Mouse (Mus musculus): ENCODE results near the gene Ccdc82. TPM values are rescaled to one million over a fixed set of nuclear protein-coding genes. Genes with fewer than 3 reads are reported as not detected.

The Ccdc82 gene
- polyA plus RNA-seq, 1 experiment = 33.4 TPM

- Histone ChIP-seq H3K27me3 (ENCODE audit: control insufficient read depth, insufficient read depth, low read length) (no peaks in the 10 kb centered on the region), H3K4me1 (ENCODE audit: control insufficient read depth, insufficient read depth, low read length) (no peaks in the 10 kb centered on the region), H3K4me3 (replicated peaks; ENCODE audit: insufficient read depth, low read depth, low read length) (no peak overlapping the region), H3K27ac (ENCODE audit: insufficient read depth, low read length) (no peak overlapping the region)
- WGBS = 22% methylated on average over 5 of the region's 5 CpGs
- peak in 1 of 2 experiments; percentile 28 for DNase-seq
- TF ChIP-seq CTCF (IDR thresholded peaks at IDR 0.05; ENCODE audit: borderline replicate concordance, insufficient read depth, low read depth, low read length) (peak; percentile 66), POLR2A (IDR thresholded peaks at IDR 0.05; ENCODE audit: borderline replicate concordance, insufficient read depth, low read length) (no peak)
These were observed 15.1 kb upstream of the Ccdc82 start for GRCm38 (mm10) chr9:13231545-13232216.

GRCm38 (mm10) chr9:13242321-13242720 lies 4.4 kb upstream of the Ccdc82 start:
- TF ChIP-seq POLR2A (IDR thresholded peaks at IDR 0.05; ENCODE audit: borderline replicate concordance, insufficient read depth, low read length) (no peak), CTCF (IDR thresholded peaks at IDR 0.05; ENCODE audit: borderline replicate concordance, insufficient read depth, low read depth, low read length) (no peak)
- no peaks in the 10 kb centered on the region for H3K4me1 ChIP-seq (ENCODE audit: control insufficient read depth, insufficient read depth, low read length)
- peak in 1 of 2 experiments; percentile 48 for DNase-seq
- no peaks in the 10 kb centered on the region for H3K27me3 ChIP-seq (ENCODE audit: control insufficient read depth, insufficient read depth, low read length)
- H3K27ac ChIP-seq (ENCODE audit: insufficient read depth, low read length) = no peak overlapping the region
- no peak overlapping the region for H3K4me3 ChIP-seq (replicated peaks; ENCODE audit: insufficient read depth, low read depth, low read length)

DNA sequence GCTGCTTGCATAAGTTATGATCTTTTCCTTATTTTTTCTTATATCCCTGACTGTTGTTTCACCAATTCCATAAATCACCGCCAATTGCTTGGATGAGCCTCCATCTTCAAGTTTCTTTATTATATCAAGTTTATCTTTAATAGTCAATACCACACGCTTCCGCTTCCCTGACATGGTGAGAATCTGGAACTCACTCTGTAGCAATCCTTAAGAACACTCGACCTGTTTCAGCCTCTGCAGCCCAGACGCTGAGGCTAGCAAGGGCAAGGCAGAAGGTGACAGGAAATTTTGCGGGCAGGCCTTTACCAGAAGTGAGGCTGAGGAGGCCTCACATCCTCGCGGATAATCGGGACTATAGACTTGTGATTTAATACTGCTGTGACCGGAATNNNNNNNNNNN lies 1.3 kb upstream of the Ccdc82 start, which contains the start of gene Jrkl:
Gene Jrkl, minus strand, starts transcription at position 349 of the 400 bp plus-strand sequence.
- Histone ChIP-seq H3K27me3 (ENCODE audit: control insufficient read depth, insufficient read depth, low read length) (no peaks in the 10 kb centered on the region), H3K27ac (ENCODE audit: insufficient read depth, low read length) (peak within 1 kb of the TSS; percentile 41; the same call in 1 of the 2 replicates), H3K4me3 (replicated peaks; ENCODE audit: insufficient read depth, low read depth, low read length) (peak within 1 kb of the TSS; percentile 100), H3K4me1 (ENCODE audit: control insufficient read depth, insufficient read depth, low read length) (no peaks in the 10 kb centered on the region)
- TF ChIP-seq POLR2A (IDR thresholded peaks at IDR 0.05; ENCODE audit: borderline replicate concordance, insufficient read depth, low read length) = no peak
- TF ChIP-seq CTCF (IDR thresholded peaks at IDR 0.05; ENCODE audit: borderline replicate concordance, insufficient read depth, low read depth, low read length) = no peak
- DNase-seq = peak; percentile 49 to 54
- WGBS = 1% methylated on average over 10 of the region's 10 CpGs

DNA sequence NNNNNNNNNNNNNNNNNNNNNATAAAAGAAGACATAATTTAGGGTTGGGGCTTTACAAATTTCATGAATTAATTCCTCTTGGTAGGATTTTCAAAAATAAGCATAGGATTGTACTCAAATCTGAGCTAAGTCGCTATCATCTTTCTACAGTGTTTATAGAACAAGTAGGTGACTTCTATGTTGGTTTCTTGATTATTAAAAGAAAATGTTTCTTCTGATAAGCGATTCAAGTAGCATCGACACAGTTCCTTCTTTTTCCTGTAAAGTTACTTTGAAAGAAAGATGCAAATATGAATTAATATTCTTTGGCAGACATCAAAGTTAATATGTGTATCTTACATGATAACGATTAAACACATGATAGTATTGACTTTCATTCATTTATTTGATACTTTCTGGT lies 1.3 kb downstream of the Ccdc82 start:
- no peak overlapping the region for H3K27ac ChIP-seq (ENCODE audit: insufficient read depth, low read length)
- H3K4me1 ChIP-seq (ENCODE audit: control insufficient read depth, insufficient read depth, low read length) = no peaks in the 10 kb centered on the region
- 93% methylated on average over 4 of the region's 4 CpGs for WGBS
- H3K4me3 ChIP-seq (replicated peaks; ENCODE audit: insufficient read depth, low read depth, low read length) = no peak overlapping the region
- TF ChIP-seq CTCF (IDR thresholded peaks at IDR 0.05; ENCODE audit: borderline replicate concordance, insufficient read depth, low read depth, low read length) = no peak
- no peak for TF ChIP-seq POLR2A (IDR thresholded peaks at IDR 0.05; ENCODE audit: borderline replicate concordance, insufficient read depth, low read length)
- no peak for DNase-seq
- H3K27me3 ChIP-seq (ENCODE audit: control insufficient read depth, insufficient read depth, low read length) = no peaks in the 10 kb centered on the region

- no peaks in the 10 kb centered on the region for H3K27me3 ChIP-seq (ENCODE audit: control insufficient read depth, insufficient read depth, low read length)
- TF ChIP-seq CTCF (IDR thresholded peaks at IDR 0.05; ENCODE audit: borderline replicate concordance, insufficient read depth, low read depth, low read length) (no peak), POLR2A (IDR thresholded peaks at IDR 0.05; ENCODE audit: borderline replicate concordance, insufficient read depth, low read length) (no peak)
- DNase-seq = no peak
- H3K4me1 ChIP-seq (ENCODE audit: control insufficient read depth, insufficient read depth, low read length) = no peaks in the 10 kb centered on the region
- no peak overlapping the region for H3K4me3 ChIP-seq (replicated peaks; ENCODE audit: insufficient read depth, low read depth, low read length)
- 88% methylated on average over 2 of the region's 2 CpGs for WGBS
- no peak overlapping the region for H3K27ac ChIP-seq (ENCODE audit: insufficient read depth, low read length)
These were observed 4.5 kb downstream of the Ccdc82 start for GRCm38 (mm10) chr9:13251251-13251650.

DNA sequence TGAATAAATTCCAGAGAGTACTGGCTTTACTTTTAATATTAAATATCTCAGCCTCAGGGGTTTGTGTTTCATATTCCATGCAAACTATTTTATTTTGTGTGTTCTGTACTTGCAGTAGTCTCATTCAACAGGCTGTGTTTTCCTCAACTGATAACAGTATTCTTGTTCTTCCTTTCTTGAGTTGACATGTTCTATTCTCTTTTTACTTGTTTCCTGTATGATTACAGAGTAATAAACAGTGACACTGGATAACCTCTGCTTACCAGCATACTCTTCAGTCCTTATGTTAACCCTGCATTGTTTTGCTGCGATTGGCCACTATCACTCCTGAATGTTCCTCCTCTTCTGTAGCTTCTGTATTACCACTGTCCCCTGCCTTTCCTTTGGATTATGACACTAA lies 10.0 kb downstream of the Ccdc82 start:
- no peaks in the 10 kb centered on the region for H3K27me3 ChIP-seq (ENCODE audit: control insufficient read depth, insufficient read depth, low read length)
- no peaks in the 10 kb centered on the region for H3K4me1 ChIP-seq (ENCODE audit: control insufficient read depth, insufficient read depth, low read length)
- H3K27ac ChIP-seq (ENCODE audit: insufficient read depth, low read length) = no peak overlapping the region
- H3K4me3 ChIP-seq (replicated peaks; ENCODE audit: insufficient read depth, low read depth, low read length) = no peak overlapping the region
- DNase-seq = no peak
- TF ChIP-seq CTCF (IDR thresholded peaks at IDR 0.05; ENCODE audit: borderline replicate concordance, insufficient read depth, low read depth, low read length) (no peak), POLR2A (IDR thresholded peaks at IDR 0.05; ENCODE audit: borderline replicate concordance, insufficient read depth, low read length) (no peak)
- WGBS = 98% methylated on average over 1 of the region's 1 CpGs

GRCm38 (mm10) chr9:13258173-13258572 lies 11.4 kb downstream of the Ccdc82 start:
- no peaks in the 10 kb centered on the region for H3K4me1 ChIP-seq (ENCODE audit: control insufficient read depth, insufficient read depth, low read length)
- WGBS = 94% methylated on average over 2 of the region's 2 CpGs
- H3K4me3 ChIP-seq (replicated peaks; ENCODE audit: insufficient read depth, low read depth, low read length) = no peak overlapping the region
- no peak for DNase-seq
- H3K27me3 ChIP-seq (ENCODE audit: control insufficient read depth, insufficient read depth, low read length) = no peaks in the 10 kb centered on the region
- no peak overlapping the region for H3K27ac ChIP-seq (ENCODE audit: insufficient read depth, low read length)
- TF ChIP-seq POLR2A (IDR thresholded peaks at IDR 0.05; ENCODE audit: borderline replicate concordance, insufficient read depth, low read length) (no peak), CTCF (IDR thresholded peaks at IDR 0.05; ENCODE audit: borderline replicate concordance, insufficient read depth, low read depth, low read length) (no peak)

GRCm38 (mm10) chr9:13260980-13261379 lies 14.2 kb downstream of the Ccdc82 start:
- WGBS = 89% methylated on average over 3 of the region's 3 CpGs
- TF ChIP-seq POLR2A (IDR thresholded peaks at IDR 0.05; ENCODE audit: borderline replicate concordance, insufficient read depth, low read length) (no peak), CTCF (IDR thresholded peaks at IDR 0.05; ENCODE audit: borderline replicate concordance, insufficient read depth, low read depth, low read length) (no peak)

More at GRCm38 (mm10) chr9:13260980-13261379, 14.2 kb downstream of the Ccdc82 start:
- Histone ChIP-seq H3K27me3 (ENCODE audit: control insufficient read depth, insufficient read depth, low read length) (no peaks in the 10 kb centered on the region), H3K4me3 (replicated peaks; ENCODE audit: insufficient read depth, low read depth, low read length) (no peak overlapping the region), H3K27ac (ENCODE audit: insufficient read depth, low read length) (no peak overlapping the region), H3K4me1 (ENCODE audit: control insufficient read depth, insufficient read depth, low read length) (no peaks in the 10 kb centered on the region)
- DNase-seq = no peak
